In the genomic region with DNA sequence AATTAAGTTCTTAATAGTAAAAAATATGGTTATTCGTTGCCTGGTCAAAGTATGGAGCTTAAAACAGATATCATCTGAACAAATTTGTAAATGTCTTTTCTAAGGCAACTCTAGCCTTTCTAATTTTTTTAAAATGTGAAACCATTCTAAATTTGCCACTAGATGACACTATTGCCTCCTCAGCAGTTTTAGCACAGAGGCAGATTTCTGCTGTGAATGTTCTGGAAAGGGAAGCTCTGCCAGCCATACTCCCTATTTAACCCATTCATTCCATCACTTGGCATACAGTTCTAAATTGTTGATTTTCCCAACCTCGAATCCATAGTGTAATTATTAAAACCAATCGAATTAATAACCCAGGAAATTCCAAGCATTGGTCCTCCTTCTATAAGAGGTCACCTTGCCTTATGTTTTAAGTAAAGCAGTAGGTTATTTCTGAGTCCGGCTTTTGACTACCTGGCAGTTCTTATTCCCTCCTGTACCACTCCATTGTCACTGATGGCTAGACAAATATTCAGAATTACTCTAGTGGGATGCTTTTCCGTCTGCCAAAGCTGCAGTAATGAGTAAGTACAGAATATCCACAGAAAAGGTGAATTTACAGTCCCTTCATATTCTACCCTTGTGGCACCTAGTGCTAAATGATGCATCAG, we compare ENCODE assay signal across 10 mouse cellular contexts.
DNase-seq lines count a peak whose midpoint lies in the region; ATAC-seq lines count a peak whose summit lies in the region.
"Had no signal": no experiment of that assay in that cellular context is flagged by ENCODE, and none has a peak within 500 bp of the region (broad histone marks: within the 10 kb centered on the region; RNA-seq: fewer than 3 reads in every experiment).

No protein-coding gene starts in this region.

- H3K4me3 ChIP-seq in hindbrain, embryonic 11.5 days (ENCODE audit: low read depth, low read length) = no peak overlapping the region
- no peak overlapping the region for H3K4me3 ChIP-seq in hindbrain, embryonic 12.5 days
- no peak overlapping the region for H3K4me3 ChIP-seq in midbrain, embryonic 14.5 days (replicated peaks; ENCODE audit: low read depth, low read length)
- no peak overlapping the region for H3K4me3 ChIP-seq in midbrain, embryonic 13.5 days (replicated peaks)
- H3K4me3 ChIP-seq in embryonic facial prominence, embryonic 14.5 days (ENCODE audit: low read depth, low read length) = no peak overlapping the region
- H3K4me3 ChIP-seq: limb, embryonic 15.5 days; midbrain, embryonic 12.5 days had no signal

- H3K27ac ChIP-seq in hindbrain, embryonic 11.5 days (ENCODE audit: low read depth, low read length) = no peak overlapping the region
- H3K27ac ChIP-seq in hindbrain, embryonic 12.5 days = no peak overlapping the region
- H3K27ac ChIP-seq in midbrain, embryonic 14.5 days (replicated peaks; ENCODE audit: low read depth, low read length) = no peak overlapping the region
- H3K27ac ChIP-seq in midbrain, embryonic 13.5 days = no peak overlapping the region
- no peak overlapping the region for H3K27ac ChIP-seq in embryonic facial prominence, embryonic 14.5 days (replicated peaks; ENCODE audit: low read depth, low read length)
- H3K27ac ChIP-seq: limb, embryonic 15.5 days; midbrain, embryonic 12.5 days had no signal

- no peak overlapping the region for H3K9ac ChIP-seq in hindbrain, embryonic 11.5 days (ENCODE audit: low read depth, low read length)
- no peak overlapping the region for H3K9ac ChIP-seq in hindbrain, embryonic 12.5 days
- H3K9ac ChIP-seq in midbrain, embryonic 14.5 days (replicated peaks; ENCODE audit: low read length) = no peak overlapping the region
- H3K9ac ChIP-seq in midbrain, embryonic 13.5 days (replicated peaks) = no peak overlapping the region
- H3K9ac ChIP-seq in embryonic facial prominence, embryonic 14.5 days (ENCODE audit: low read depth, low read length) = no peak overlapping the region
- H3K9ac ChIP-seq: limb, embryonic 15.5 days; midbrain, embryonic 12.5 days had no signal

- H3K36me3 ChIP-seq in hindbrain, embryonic 11.5 days (ENCODE audit: control insufficient read depth, insufficient read depth, low read length) = no peaks in the 10 kb centered on the region
- H3K36me3 ChIP-seq in hindbrain, embryonic 12.5 days = no peaks in the 10 kb centered on the region
- H3K36me3 ChIP-seq in midbrain, embryonic 14.5 days (ENCODE audit: control insufficient read depth, insufficient read depth, low read length) = no peaks in the 10 kb centered on the region
- no peaks in the 10 kb centered on the region for H3K36me3 ChIP-seq in midbrain, embryonic 13.5 days
- H3K36me3 ChIP-seq in embryonic facial prominence, embryonic 14.5 days (ENCODE audit: control insufficient read depth, insufficient read depth, low read length) = no peaks in the 10 kb centered on the region
- H3K36me3 ChIP-seq: limb, embryonic 15.5 days; midbrain, embryonic 12.5 days had no signal

- 60% methylated on average over 5 of the region's 5 CpGs for WGBS in hindbrain, embryonic 11.5 days
- 67% methylated on average over 5 of the region's 5 CpGs for WGBS in hindbrain, embryonic 12.5 days
- 67% methylated on average over 5 of the region's 5 CpGs for WGBS in midbrain, embryonic 14.5 days
- 63% methylated on average over 5 of the region's 5 CpGs for WGBS in midbrain, embryonic 13.5 days
- WGBS in embryonic facial prominence, embryonic 14.5 days = 59% methylated on average over 5 of the region's 5 CpGs

- H3K9me3 ChIP-seq in hindbrain, embryonic 11.5 days (ENCODE audit: control insufficient read depth, low read length) = no peaks in the 10 kb centered on the region
- no peaks in the 10 kb centered on the region for H3K9me3 ChIP-seq in hindbrain, embryonic 12.5 days (replicated peaks)
- H3K9me3 ChIP-seq in midbrain, embryonic 14.5 days (ENCODE audit: control insufficient read depth, low read length) = no peaks in the 10 kb centered on the region
- H3K9me3 ChIP-seq in midbrain, embryonic 13.5 days = no peaks in the 10 kb centered on the region
- no peaks in the 10 kb centered on the region for H3K9me3 ChIP-seq in embryonic facial prominence, embryonic 14.5 days (ENCODE audit: control insufficient read depth, low read length)
- H3K9me3 ChIP-seq: limb, embryonic 15.5 days; midbrain, embryonic 12.5 days had no signal

- peak; percentile 2 for DNase-seq in hindbrain, embryonic 11.5 days (ENCODE audit: low spot score)
- peak; percentile 84 for DNase-seq in midbrain, embryonic 14.5 days
- peak; percentile 45 for DNase-seq in embryonic facial prominence, embryonic 14.5 days (ENCODE audit: low spot score)
- peak; percentile 70 for DNase-seq in retina, embryonic 14.5 days (ENCODE audit: low spot score)
- no peak for DNase-seq in spleen, postnatal 4 days (ENCODE audit: low spot score in 2 of 2)
- DNase-seq in lung, postnatal 14 days = no peak

- no peaks in the 10 kb centered on the region for H3K27me3 ChIP-seq in hindbrain, embryonic 11.5 days (ENCODE audit: control insufficient read depth, insufficient read depth, low read length)
- H3K27me3 ChIP-seq in hindbrain, embryonic 12.5 days = 0 out of 2 replicates have a peak, but pooled peaks cover 3% of the 10 kb centered on the region
- H3K27me3 ChIP-seq in midbrain, embryonic 14.5 days (ENCODE audit: control insufficient read depth, insufficient read depth, low read length) = no peaks in the 10 kb centered on the region
- no peaks in the 10 kb centered on the region for H3K27me3 ChIP-seq in midbrain, embryonic 13.5 days
- H3K27me3 ChIP-seq in embryonic facial prominence, embryonic 14.5 days (replicated peaks; ENCODE audit: control insufficient read depth, insufficient read depth, low read length) = no peaks in the 10 kb centered on the region
- H3K27me3 ChIP-seq: limb, embryonic 15.5 days; midbrain, embryonic 12.5 days had no signal

- H3K4me2 ChIP-seq in hindbrain, embryonic 11.5 days (replicated peaks; ENCODE audit: low read depth, low read length) = no peak overlapping the region
- H3K4me2 ChIP-seq in hindbrain, embryonic 12.5 days (replicated peaks) = no peak overlapping the region
- H3K4me2 ChIP-seq in midbrain, embryonic 14.5 days (ENCODE audit: low read length) = no peak overlapping the region
- H3K4me2 ChIP-seq in midbrain, embryonic 13.5 days (replicated peaks) = no peak overlapping the region
- H3K4me2 ChIP-seq in embryonic facial prominence, embryonic 14.5 days (ENCODE audit: low read depth, low read length) = no peak overlapping the region
- H3K4me2 ChIP-seq: limb, embryonic 15.5 days; midbrain, embryonic 12.5 days had no signal

- H3K4me1 ChIP-seq in hindbrain, embryonic 11.5 days (replicated peaks; ENCODE audit: control insufficient read depth, insufficient read depth, low read length) = no peaks in the 10 kb centered on the region
- H3K4me1 ChIP-seq in hindbrain, embryonic 12.5 days = no peaks in the 10 kb centered on the region
- no peaks in the 10 kb centered on the region for H3K4me1 ChIP-seq in midbrain, embryonic 14.5 days (ENCODE audit: control insufficient read depth, insufficient read depth, low read length)
- no peaks in the 10 kb centered on the region for H3K4me1 ChIP-seq in midbrain, embryonic 13.5 days (replicated peaks)
- H3K4me1 ChIP-seq in embryonic facial prominence, embryonic 14.5 days (ENCODE audit: control insufficient read depth, insufficient read depth, low read length) = no peaks in the 10 kb centered on the region
- H3K4me1 ChIP-seq: limb, embryonic 15.5 days; midbrain, embryonic 12.5 days had no signal

- ATAC-seq in hindbrain, embryonic 11.5 days (ENCODE audit: low FRiP score) = no peak
- ATAC-seq in hindbrain, embryonic 12.5 days (ENCODE audit: low FRiP score) = no peak
- ATAC-seq in midbrain, embryonic 14.5 days (ENCODE audit: low FRiP score, low TSS enrichment) = peak; percentile 60; the same call in 1 of the 2 replicates
- ATAC-seq in midbrain, embryonic 13.5 days = no peak
- ATAC-seq in embryonic facial prominence, embryonic 14.5 days (ENCODE audit: low read depth) = no peak

Comparison
In these comparisons a context has a peak if more than half of its experiments do, and no peak if none do; other contexts are left out.
1. DNase-seq: peak in hindbrain, embryonic 11.5 days (single experiment), midbrain, embryonic 14.5 days (single experiment), embryonic facial prominence, embryonic 14.5 days (single experiment) and retina, embryonic 14.5 days (single experiment); none in spleen, postnatal 4 days (0 of 2) and lung, postnatal 14 days (single experiment).